Mouse (Mus musculus): ENCODE measurements around the gene Gltp.

Gltp gene

DNA sequence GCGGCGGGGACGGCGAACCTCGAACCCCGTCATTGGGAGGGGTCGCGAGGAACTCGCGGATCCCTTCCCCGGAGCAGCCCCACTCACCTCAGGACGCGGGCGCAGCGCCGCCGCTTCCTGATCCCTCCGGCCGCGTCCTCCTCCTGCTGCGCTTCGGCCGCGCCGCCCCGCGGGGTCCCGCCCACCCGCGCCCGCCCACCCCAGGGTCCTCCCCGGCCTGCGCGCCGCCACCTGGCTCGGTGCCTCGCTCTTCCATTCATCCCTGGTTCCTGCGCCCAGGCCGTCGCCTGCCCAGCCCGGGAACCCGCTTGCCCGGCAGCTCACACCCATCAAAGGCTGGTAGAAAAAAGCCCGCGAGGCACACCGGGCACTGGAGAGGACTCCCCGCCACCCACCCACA, 32.5 kb downstream of the Gltp start, which contains the start of gene Trpv4:
Trpv4 (minus strand) TSS at position 167 of the 400 bp plus-strand sequence.
- no peak for DNase-seq (ENCODE audit: low read depth)

DNA sequence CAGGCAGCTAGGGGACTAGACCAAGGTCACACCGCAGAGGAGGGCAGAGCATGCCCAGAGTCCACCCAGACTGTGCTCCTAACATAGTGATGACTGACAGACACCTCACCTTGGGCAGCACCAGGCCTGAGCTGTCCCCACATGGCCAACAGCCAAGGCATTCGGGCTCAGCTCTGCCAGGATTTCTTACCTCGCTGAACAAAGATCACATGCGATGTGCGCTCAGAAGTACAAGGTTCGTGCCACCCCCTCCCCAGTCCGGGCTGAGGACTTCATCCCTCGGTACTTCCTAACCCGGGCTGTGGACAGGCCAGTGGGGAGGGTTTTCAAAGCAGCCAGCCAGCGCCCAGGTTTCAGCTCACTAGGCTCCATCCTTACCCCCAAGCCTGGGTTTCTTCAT, 33.4 kb downstream of the Gltp start:
- no peak for DNase-seq (ENCODE audit: low read depth)

DNA sequence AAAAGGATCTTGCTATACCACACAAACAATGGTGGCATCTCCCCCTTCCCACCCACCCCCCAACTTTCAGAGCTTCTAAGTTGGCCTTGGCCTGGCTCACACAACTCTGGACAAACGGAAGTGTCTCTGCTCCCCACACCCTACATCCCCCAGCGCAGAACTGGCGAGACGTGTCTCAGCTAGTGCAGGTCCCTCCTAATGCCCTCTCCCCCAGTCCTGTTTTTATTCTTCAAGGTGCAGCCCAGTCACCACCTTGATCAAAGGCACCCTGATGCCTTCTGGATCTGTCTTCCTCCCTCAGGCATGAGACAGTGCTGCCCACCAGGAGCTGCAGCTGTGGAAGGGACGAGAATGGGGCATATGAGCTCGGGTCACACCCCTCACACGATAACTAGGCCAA, 34.5 kb downstream of the Gltp start:
- DNase-seq (ENCODE audit: low read depth) = no peak

DNA sequence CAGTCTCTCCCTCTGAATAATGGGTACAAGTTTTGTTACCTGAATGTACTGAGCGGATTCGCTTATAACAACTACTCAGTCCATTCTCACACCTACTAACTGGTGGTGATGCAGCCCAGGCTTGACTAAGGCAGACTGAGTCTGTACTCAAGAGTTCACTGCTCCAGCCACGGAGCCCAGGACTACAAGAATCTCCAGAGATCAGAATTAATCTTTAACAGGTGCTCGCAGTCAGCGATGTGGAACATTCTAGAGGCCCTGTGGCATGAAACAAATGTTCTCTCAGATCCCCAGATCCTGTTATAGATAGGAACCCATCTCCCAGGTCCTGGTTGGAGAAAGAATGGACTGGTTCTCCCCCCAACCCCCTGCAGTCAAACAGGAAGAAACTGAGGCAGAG, 35.1 kb downstream of the Gltp start:
- no peak for DNase-seq (ENCODE audit: low read depth)

DNA sequence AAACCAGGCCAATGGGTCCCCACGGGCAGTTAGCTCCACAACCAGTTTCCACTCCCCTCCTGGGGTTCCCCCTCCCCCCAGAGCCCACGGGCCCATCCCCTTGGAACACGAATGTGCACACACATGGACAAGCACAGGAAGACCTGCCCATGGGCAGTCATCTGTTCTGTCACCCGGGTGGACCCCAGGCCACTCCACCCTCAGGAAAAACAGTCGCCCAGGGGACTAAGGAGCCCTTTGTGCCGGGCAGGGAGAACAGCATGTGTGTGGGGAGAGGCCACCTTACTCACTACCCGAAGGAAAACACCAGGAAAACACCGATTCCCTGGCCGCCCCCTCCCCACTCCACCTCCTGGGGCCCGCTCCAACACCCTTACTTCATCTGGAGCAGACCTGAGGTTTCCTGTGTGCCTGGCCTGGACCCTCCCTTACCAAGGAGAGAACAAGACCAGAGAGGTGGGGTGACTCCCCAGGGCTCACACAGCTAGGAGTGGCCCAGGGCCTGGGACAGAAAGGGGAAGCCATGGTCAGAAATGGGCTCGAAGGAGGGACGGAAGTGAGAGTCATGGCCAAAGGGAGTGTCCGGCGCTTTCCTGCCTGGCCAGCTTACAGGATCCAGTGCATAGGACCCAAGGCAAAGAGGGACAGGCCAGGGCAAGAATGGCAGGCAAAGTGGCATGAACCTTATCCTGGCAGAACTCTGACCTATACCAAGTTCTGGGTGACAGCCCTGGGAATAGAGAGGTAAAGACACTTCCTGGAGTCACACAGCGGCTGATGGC, 36.9 kb downstream of the Gltp start:
- no peak for DNase-seq (ENCODE audit: low read depth)

DNA sequence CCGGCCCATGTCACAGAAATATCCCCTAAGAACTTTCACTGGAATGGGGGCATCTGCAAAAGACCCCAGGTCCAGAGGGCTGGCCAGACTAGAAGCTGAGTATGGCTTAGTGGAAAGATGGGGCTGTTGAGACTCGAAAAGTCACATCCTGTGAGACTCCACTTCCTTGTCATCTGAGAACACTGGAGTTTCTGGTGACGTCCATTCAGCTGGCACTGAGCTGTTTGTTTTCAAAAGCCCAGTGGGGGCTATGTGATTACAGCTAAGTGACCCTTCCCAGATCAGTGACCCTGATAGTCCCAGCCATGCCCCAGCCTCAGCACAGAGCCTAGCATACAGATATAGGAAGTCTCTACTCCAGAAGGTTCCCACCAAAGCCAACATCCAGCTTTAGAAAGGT, 39.3 kb downstream of the Gltp start:
- DNase-seq (ENCODE audit: low read depth) = peak; percentile 44

DNA sequence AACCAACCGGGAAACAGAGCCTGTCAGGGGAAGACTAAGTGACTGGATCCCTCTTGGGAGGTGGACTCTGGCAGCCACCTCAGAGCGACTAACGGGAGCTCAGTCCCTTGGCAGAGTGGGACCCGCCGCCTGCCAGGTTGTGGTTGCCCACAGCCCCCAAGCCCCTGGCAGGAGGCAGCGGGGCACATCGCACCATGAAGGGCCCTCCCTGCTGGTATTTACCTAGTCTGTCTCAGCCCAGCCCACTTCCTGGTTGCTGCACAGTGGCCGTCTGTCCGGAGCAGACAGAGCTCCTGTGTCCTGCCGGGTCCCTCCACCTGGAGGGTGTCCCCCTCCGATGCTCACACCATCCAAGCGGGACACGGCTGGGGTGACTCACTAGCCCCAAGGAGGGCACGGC, 39.8 kb downstream of the Gltp start:
- DNase-seq (ENCODE audit: low read depth) = peak; percentile 30

DNA sequence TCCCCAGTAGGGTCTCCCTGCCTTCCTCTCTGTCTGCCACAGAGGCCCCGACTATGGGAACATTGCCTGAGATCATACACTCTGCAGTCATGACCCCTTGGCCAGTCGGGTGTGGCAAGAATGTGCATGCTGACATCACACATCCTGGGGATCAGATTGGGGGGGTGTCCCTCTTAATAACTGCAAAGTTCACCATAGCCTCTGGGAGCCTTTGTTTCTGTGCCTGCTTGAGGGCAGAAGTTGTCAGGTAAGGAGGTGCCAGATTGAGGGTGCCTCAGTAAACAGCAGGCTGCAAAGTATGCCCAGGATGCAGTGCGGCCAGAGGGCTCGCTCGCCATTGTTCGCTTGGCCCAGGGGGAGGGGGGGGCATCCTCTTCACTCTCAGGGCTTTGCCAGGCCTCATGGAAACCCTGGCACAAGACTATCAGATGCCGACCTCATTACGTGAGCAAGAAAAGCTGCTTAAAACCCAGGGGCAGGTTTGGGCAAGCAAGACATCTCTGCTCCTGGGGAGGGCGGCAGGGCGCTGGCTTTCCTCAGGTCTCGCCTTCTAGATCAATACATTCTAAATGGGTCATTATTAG, 42.0 kb downstream of the Gltp start:
- DNase-seq (ENCODE audit: low read depth) = no peak

DNA sequence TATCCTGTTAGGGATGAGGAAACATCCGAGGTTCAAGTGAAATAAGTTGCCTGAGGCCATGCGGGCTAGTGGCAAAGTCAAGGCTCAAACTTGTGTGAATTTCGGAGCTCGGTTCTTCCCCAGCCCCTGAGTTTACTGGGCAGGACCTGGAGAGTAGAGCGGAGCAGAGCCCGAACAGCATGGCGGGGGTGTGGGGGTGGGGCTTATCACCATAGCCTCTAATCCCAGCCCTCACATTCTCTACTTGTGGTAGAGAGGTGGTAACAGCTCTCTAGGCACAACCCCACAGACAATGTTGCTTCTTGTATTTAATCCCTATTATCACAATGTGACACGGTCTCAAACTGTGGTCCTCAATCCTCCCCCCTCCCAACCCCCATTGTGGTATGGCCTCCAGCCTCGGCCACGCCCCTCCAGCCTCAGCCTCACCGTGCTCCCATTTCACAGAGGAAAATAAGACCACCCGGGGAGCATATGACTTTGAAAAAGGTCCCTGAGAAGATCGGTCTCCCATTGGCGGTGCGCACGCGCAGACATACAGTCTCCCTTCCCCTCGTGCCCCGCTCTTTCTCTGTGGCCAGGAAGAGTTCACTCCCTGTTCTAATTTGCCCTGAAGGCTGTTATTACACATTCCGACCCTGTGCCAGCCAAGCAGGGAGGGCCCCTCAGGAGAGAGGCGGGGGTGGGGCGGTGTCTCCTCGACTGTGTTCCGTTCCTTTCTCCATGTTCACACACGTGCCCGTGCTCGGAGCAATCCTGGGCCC, 43.4 kb downstream of the Gltp start:
- DNase-seq (ENCODE audit: low read depth) = peak; percentile 29

DNA sequence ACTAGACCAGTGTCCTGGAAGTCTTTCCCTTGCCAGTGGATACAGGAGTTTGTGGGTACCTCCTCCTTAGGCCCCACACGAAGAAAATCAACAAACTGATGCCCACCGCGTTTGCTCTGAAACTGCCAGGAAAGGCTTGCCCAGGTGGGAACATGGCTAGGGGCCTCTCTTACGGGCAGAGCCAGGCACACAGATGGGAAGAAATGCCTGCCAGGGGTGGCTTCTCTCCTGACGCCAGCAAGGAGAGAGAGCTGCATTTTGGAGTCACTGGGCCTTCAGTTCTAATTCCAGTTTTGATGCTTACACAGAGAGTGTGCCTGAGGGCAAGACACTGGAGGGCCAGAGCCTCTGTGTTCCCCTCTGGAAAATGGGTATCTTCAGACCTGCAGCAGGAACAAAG, 44.9 kb downstream of the Gltp start:
- DNase-seq (ENCODE audit: low read depth) = no peak

DNA sequence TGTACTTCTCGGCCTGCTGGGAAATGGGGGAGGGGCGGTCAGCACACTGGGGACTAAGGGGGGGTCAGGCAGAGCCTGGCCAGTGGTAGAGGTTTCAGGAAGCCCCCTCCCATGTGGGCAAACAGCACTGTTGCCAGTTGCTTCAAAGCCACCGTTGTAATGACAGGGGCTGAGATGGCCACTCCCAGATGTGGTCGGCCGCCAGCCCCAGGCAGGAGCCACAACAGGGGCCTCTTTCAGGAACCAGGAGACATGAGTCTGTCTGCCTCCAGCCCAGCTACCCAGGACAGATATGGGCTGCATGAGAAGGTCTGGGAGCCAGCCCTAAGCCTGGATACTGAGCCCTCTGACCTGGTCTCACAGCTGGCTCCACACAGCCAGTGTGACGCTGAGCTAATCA, 45.9 kb downstream of the Gltp start:
- no peak for DNase-seq (ENCODE audit: low read depth)

DNA sequence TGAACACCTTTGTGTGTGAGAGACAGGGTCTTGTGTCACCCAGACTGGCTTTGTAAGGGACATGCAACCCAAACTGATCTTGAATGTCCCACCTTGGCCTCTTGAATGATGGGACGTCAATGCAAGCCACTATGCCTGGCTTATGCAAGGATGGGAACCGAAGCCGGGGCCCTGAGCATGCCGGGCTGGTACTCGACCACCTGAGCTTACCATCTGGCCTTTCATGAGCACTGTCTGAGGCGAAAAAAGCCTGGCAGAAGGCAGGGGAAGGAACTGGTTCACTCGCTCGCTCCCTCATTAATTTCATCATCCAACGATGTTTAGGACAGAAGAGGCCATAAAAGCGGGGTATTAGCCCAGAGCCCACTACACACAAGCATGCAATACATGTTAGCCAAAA, 50.0 kb downstream of the Gltp start:
- DNase-seq (ENCODE audit: low read depth) = no peak

DNA sequence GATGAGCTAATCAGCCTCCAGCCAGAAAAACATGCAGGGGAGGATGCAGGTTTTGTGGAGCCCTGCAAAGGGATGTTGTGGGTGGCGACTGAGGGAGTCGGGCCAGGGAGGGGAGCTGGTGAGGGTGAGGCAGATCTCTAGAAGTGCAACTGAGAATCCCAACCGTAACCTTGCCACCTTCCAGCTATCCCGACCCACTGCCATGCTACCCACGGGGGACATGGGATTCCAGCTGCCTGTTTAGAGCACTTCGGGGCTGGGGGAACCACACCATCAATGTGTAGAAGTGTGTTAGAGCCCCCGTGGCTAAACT, 51.2 kb downstream of the Gltp start:
- DNase-seq (ENCODE audit: low read depth) = no peak

DNA sequence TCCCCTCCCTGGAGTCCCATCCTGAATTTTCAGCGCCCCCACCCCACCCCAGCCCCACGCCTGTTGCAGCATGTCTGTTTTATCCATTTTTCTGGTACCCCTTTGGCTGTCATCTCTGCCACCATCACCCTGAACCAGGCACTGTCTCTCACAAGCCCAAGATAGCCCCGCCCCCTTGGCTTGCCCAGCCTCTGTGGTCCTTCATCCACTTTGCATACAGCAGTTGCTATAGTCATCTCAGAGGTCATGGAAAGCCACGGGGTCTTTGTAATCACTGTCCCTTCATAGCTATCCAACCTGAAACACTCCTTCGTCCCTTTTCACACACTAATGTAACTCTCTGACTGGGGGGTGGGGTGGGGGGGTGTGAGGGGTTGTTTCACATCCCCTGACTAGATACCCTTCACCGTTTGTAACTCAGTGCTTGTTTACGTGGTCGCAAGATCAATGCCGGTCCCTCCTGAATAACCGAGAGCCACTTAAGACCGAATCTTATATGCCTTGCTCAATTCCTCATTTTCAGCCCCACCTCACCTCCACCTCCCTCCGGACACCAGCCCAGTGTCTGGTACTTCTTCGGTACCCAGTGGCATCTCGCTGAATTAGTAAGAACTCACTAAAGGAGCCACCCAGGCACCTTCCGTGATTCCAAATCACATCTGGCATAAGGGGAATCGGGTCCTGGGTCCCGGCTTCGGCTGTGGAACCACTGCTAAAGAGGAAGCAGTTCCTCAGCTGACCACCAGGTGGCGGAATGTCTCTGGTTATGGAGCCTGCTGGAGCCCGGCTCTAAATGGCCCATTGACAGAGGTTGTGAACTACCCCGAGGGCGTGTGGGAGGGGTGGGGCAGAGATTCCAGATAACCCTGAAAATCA, 51.8 kb downstream of the Gltp start:
- DNase-seq (ENCODE audit: low read depth) = peak; percentile 92

DNA sequence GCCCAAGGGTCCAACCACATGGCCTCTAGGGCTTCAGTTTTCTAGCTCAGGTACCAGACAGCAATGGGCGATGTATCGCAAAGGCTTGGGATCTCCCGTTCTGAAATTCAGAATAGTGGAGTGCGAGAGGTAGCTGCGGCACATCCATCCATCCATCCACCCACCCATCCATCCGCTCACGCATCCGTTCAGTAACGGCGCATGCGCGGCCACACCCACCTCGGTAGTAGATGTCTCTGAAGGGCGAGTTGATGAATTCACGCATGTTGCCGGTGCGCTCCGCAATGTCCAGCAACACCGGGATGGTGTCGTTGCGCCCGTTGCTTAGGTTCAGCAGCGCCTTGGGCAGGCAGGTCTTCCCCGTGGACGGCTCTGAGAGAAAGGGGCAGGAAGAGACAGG, 54.7 kb downstream of the Gltp start:
- no peak for DNase-seq (ENCODE audit: low read depth)

DNA sequence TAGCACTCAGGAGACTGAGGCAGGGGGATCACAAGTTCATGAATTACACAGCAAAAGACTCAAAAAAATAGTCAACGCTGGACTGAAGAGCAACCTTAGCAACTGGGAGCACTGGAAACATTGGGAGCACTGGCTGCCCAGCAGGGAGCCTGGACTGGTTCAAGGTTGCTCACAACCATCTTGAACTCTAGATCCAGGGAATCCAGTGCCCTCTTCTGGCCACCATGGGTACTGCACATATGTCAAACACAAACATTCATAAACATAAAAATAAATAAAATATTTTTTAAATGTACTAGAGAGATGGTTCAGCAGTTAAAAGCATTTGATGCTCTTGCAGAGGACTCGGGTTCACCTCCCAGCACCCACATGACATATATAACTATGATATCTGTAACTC, 59.4 kb downstream of the Gltp start:
- DNase-seq (ENCODE audit: low read depth) = peak; percentile 74

DNA sequence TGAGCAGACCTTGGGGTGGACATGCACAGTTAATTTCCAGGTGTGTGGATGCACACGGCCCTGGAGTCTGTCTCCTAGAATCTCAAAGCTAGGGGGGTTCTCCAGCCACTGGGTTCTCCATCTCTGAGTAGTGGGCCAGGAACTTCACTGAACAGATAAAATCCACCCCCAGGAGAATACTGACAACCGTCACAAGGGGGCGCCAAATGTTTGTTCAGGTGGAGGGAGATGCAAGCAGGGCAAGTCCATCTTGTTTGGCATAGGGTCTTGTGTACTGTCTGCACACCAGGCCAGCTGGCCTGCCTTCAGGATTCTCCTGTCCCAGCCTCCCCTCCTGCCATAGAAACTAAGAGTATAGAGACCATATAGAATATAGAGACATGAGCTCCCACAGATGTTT, 65.2 kb downstream of the Gltp start:
- DNase-seq (ENCODE audit: low read depth) = peak; percentile 83

DNA sequence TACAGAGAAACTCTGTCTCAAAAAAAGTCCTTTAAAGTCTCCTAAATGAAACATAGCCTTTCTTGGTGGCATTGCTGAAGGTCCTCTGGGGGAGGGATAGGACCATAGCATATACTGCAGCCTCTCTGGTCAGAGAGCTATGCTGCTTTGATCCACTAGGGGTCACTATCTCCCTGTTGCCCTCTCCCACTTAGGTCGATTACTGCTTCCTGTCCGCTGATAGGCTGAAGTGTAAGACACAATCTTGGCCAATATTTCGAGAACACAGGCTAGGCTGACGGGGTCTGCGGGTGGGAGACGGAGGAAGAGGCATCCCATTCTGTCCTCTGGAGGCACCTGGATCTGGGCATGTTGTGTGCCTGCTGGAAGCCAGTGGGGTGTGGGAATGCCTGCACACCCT, 70.5 kb downstream of the Gltp start:
- peak; percentile 72 for DNase-seq (ENCODE audit: low read depth)

Measured in induced T-regulatory cell, adult 2 months (primary cell).